Mouse (Mus musculus): ENCODE results near the gene Prkce. TPM values are rescaled to one million over a fixed set of nuclear protein-coding genes. Genes with fewer than 3 reads are reported as not detected.

Gene Prkce
- polyA plus RNA-seq, 1 experiment from 2014 or later = 7.4 TPM

DNA sequence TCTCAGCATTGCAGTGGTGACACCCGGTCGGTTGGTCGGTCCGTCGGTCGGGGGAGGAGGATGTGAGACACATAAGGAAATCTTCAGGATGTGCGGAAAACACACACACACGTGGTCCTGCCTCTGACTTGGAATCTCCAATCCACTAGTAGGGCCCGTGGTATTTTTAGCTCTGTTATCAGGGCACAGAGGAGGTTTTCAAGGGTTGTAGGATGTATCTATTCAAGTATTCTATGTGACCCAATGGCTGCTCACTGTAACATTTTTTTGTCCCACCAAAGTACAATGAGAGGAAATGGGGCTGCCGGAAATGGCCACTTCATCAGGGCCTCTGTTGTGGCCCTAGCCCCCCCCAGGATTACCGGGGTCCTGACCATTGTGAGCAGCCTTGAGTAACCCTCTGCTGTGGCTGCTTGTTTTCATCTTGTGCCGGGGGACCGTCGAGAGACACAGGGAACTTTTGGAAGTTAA lies 135.3 kb downstream of the Prkce start:
- Histone ChIP-seq H3K9me3 (ENCODE audit: control insufficient read depth, low read length) (no peaks in the 10 kb centered on the region), H3K4me3 (ENCODE audit: low read depth, low read length) (no peak overlapping the region), H3K4me1 (replicated peaks; ENCODE audit: control insufficient read depth, insufficient read depth, low read length) (no peaks in the 10 kb centered on the region), H3K9ac (ENCODE audit: low read depth, low read length) (no peak overlapping the region), H3K36me3 (ENCODE audit: control insufficient read depth, insufficient read depth, low read length) (no peaks in the 10 kb centered on the region), H3K27me3 (ENCODE audit: control insufficient read depth, insufficient read depth, low read length) (no peaks in the 10 kb centered on the region), H3K27ac (ENCODE audit: low read depth, low read length) (no peak overlapping the region), H3K4me2 (replicated peaks; ENCODE audit: low read depth, low read length) (no peak overlapping the region)
- ATAC-seq (ENCODE audit: low FRiP score) = no peak
- WGBS = 91% methylated on average over 14 of the region's 14 CpGs
- no peak for DNase-seq (ENCODE audit: low spot score)

DNA sequence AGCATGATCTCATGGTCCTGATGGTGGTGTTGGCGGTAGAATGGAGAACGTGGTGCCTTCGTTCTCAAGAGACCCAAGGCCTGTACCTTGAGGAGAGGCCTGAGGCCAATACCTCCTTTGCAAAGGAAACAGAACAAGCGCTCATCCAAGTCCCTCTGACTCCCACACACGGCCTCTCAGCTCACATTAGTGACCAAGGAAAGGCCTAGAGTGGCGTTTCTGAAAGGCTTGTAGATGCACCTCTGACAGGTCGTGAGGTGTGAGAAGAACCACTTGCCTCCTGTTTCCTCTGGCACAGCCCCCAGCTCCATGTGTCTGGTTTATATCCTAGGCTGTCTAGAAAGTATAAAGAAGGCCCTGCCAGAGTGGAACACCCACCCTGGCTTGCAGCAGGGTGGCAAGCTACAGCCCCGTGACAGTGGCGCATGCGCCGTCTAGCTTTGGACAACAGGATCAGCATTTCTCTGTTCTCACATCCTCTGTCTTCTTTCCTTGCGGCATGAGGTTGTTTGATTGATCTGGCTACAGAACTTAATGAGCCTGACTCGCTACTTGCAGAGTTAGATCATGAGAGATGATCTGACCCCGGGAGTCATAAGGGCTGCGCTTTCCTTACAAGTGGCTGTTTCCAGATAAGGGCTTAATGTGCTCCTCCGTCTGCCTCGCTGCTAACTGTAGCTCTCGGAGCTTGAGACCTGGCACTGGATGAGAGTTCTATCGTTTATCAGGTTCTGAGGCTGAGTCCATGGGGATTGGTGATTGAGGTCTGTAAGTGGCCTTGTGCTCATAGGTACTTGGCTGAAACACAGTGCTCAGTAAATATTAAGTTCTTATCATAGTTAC lies 136.0 kb downstream of the Prkce start:
- no peaks in the 10 kb centered on the region for H3K4me1 ChIP-seq (replicated peaks; ENCODE audit: control insufficient read depth, insufficient read depth, low read length)
- 85% methylated on average over 19 of the region's 19 CpGs for WGBS
- no peak overlapping the region for H3K4me2 ChIP-seq (replicated peaks; ENCODE audit: low read depth, low read length)
- H3K9ac ChIP-seq (ENCODE audit: low read depth, low read length) = no peak overlapping the region
- no peak overlapping the region for H3K4me3 ChIP-seq (ENCODE audit: low read depth, low read length)
- no peaks in the 10 kb centered on the region for H3K36me3 ChIP-seq (ENCODE audit: control insufficient read depth, insufficient read depth, low read length)
- H3K9me3 ChIP-seq (ENCODE audit: control insufficient read depth, low read length) = no peaks in the 10 kb centered on the region
- DNase-seq (ENCODE audit: low spot score) = no peak
- ATAC-seq (ENCODE audit: low FRiP score) = no peak
- no peaks in the 10 kb centered on the region for H3K27me3 ChIP-seq (ENCODE audit: control insufficient read depth, insufficient read depth, low read length)
- H3K27ac ChIP-seq (ENCODE audit: low read depth, low read length) = no peak overlapping the region

DNA sequence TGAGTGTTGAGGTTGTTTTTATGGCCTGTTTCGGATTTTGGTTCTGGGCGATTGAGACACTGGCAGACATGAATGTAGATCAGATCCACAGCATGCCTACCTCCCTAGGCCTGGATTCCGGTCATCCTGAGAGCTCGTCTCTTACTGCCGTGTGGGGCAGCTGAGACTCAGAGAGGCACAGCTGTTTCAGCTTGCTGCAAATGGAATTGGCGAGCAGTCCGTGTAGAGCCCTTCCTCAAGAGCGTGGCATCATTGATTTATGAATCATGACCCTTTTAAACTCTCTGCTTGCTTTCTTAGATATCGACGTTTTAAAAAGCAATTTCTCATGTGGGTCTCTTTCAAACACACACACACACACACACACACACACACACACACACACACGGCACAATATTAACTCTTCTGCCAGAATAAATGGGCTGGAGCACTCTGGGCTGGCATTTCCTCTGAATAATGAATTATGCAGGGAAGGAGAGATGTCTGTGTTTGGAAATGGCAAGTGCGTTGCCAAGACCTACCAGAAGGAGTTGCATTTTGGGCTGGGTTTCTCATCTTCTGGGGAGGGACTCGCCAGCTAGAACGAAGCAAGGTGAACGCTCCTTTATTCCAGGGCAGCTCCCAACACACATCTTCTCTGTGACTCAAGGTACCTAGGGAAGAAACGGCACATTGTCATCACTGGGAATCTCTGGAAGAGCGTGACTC lies 137.5 kb downstream of the Prkce start:
- H3K27me3 ChIP-seq (ENCODE audit: control insufficient read depth, insufficient read depth, low read length) = no peaks in the 10 kb centered on the region
- H3K27ac ChIP-seq (ENCODE audit: low read depth, low read length) = peak overlapping the region; percentile 27
- H3K4me2 ChIP-seq (replicated peaks; ENCODE audit: low read depth, low read length) = no peak overlapping the region
- H3K4me3 ChIP-seq (ENCODE audit: low read depth, low read length) = no peak overlapping the region
- no peaks in the 10 kb centered on the region for H3K4me1 ChIP-seq (replicated peaks; ENCODE audit: control insufficient read depth, insufficient read depth, low read length)
- no peaks in the 10 kb centered on the region for H3K9me3 ChIP-seq (ENCODE audit: control insufficient read depth, low read length)
- H3K36me3 ChIP-seq (ENCODE audit: control insufficient read depth, insufficient read depth, low read length) = no peaks in the 10 kb centered on the region
- DNase-seq (ENCODE audit: low spot score) = no peak
- no peak overlapping the region for H3K9ac ChIP-seq (ENCODE audit: low read depth, low read length)
- peak; percentile 59; the same call in 1 of the 2 replicates for ATAC-seq (ENCODE audit: low FRiP score)
- 74% methylated on average over 17 of the region's 17 CpGs for WGBS

DNA sequence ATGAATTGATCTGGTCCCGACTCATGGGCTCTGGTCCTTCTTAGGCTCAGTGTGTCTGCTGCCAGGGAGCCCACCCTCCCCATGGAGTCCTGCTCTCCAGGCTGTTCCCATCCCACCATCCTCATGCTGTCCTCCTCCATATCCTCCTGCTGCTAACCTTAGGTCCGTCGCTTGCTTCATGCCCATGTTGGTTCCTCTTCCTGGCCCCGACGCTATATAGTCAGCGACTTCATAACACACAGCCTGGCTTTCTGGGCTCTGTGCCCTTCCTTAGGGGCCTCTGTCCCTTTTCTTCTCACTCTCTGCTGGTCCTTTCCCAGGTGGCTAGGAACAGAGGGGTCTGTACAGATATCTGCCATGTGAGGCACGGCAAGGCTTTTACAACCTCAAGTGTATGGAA lies 138.6 kb downstream of the Prkce start:
- Histone ChIP-seq H3K36me3 (ENCODE audit: control insufficient read depth, insufficient read depth, low read length) (no peaks in the 10 kb centered on the region), H3K4me1 (replicated peaks; ENCODE audit: control insufficient read depth, insufficient read depth, low read length) (no peaks in the 10 kb centered on the region), H3K4me2 (replicated peaks; ENCODE audit: low read depth, low read length) (no peak overlapping the region), H3K9ac (ENCODE audit: low read depth, low read length) (no peak overlapping the region), H3K4me3 (ENCODE audit: low read depth, low read length) (no peak overlapping the region), H3K9me3 (ENCODE audit: control insufficient read depth, low read length) (no peaks in the 10 kb centered on the region), H3K27me3 (ENCODE audit: control insufficient read depth, insufficient read depth, low read length) (no peaks in the 10 kb centered on the region), H3K27ac (ENCODE audit: low read depth, low read length) (no peak overlapping the region)
- ATAC-seq (ENCODE audit: low FRiP score) (no peak), DNase-seq (ENCODE audit: low spot score) (no peak)
- 88% methylated on average over 7 of the region's 7 CpGs for WGBS

DNA sequence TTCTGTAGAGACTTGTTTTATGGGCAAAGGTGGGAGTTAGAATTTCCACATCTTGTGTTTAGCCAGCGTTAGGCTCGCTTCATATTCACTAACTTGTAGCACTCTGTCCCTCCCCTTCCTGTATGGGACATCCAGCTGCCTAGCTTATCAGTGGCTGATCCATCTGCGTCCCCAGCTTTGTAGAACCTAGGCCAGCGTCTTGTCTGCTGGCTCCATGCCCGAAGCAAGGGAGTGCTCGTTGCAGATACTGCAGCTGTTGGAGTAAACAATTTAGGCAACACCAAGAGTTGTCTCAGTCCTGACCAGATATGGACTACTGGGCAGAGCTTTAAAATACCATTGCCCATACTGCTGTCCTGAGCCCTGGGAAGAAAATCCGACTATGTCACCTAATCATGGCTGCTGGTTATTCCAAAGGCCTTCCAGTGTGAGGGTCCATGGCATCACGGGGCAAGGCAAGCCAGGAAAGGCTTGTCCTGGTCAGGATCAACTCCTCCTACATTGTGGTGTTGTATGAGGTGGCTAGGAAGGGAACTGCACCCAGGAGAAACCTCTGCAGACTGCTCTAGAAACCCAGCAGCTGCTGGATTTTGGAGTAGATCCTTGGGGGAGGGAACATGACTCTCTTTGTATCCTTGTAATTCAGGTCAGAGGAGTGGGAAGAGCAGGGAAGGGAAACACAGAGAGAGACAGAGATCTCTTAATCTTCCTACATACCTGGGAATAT lies 146.0 kb downstream of the Prkce start:
- H3K4me1 ChIP-seq (replicated peaks; ENCODE audit: control insufficient read depth, insufficient read depth, low read length) = no peaks in the 10 kb centered on the region
- no peaks in the 10 kb centered on the region for H3K36me3 ChIP-seq (ENCODE audit: control insufficient read depth, insufficient read depth, low read length)
- DNase-seq (ENCODE audit: low spot score) (no peak), ATAC-seq (ENCODE audit: low FRiP score) (no peak)
- no peak overlapping the region for H3K9ac ChIP-seq (ENCODE audit: low read depth, low read length)
- H3K9me3 ChIP-seq (ENCODE audit: control insufficient read depth, low read length) = no peaks in the 10 kb centered on the region
- H3K27me3 ChIP-seq (ENCODE audit: control insufficient read depth, insufficient read depth, low read length) = no peaks in the 10 kb centered on the region
- no peak overlapping the region for H3K4me3 ChIP-seq (ENCODE audit: low read depth, low read length)
- 85% methylated on average over 8 of the region's 8 CpGs for WGBS
- H3K27ac ChIP-seq (ENCODE audit: low read depth, low read length) = no peak overlapping the region
- H3K4me2 ChIP-seq (replicated peaks; ENCODE audit: low read depth, low read length) = no peak overlapping the region

DNA sequence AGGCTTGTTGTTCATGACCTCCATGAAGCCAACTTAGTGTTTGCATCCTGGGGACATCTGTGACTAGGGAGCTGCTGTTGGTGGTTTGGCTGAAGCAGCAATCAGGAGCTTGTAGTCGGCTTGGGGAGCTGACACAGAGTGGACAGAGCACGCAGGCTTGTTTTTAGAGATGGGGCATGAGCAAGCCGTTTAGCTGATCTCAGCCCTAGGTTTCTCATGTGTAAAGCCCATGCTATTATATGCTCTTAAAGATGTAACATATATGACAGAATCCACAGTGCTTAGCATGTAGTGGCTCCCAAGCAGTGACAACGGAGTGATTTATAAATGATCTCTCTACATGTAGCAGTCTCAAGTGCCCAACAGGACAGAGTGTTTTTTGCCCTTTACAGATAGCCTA lies 148.3 kb downstream of the Prkce start:
- no peak for ATAC-seq (ENCODE audit: low FRiP score)
- Histone ChIP-seq H3K27ac (ENCODE audit: low read depth, low read length) (no peak overlapping the region), H3K4me3 (ENCODE audit: low read depth, low read length) (no peak overlapping the region), H3K36me3 (ENCODE audit: control insufficient read depth, insufficient read depth, low read length) (no peaks in the 10 kb centered on the region), H3K4me2 (replicated peaks; ENCODE audit: low read depth, low read length) (no peak overlapping the region), H3K9ac (ENCODE audit: low read depth, low read length) (no peak overlapping the region), H3K4me1 (replicated peaks; ENCODE audit: control insufficient read depth, insufficient read depth, low read length) (no peaks in the 10 kb centered on the region), H3K27me3 (ENCODE audit: control insufficient read depth, insufficient read depth, low read length) (no peaks in the 10 kb centered on the region), H3K9me3 (ENCODE audit: control insufficient read depth, low read length) (no peaks in the 10 kb centered on the region)
- no peak for DNase-seq (ENCODE audit: low spot score)
- 96% methylated on average over 4 of the region's 4 CpGs for WGBS

DNA sequence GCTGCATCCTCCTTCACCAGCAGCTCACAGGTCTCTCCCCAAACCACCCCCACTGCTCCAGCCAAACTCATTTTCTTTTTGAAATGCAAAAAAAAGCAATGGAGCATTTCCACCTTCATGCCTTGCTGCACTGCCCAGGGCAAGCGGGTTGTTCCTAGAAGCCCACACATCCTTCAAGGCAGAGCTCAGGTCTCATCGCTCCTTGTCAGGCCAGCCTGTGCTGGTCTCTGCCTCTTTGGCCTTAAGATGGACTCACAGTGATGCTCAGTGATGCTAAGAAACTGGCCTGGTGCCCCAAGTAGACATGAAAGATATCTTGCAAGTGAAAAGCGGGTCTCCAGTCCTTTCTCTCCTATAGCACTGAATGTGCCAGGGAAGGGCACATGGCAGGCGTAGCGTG lies 149.2 kb downstream of the Prkce start:
- Histone ChIP-seq H3K4me2 (replicated peaks; ENCODE audit: low read depth, low read length) (no peak overlapping the region), H3K9ac (ENCODE audit: low read depth, low read length) (no peak overlapping the region), H3K4me1 (replicated peaks; ENCODE audit: control insufficient read depth, insufficient read depth, low read length) (no peaks in the 10 kb centered on the region), H3K9me3 (ENCODE audit: control insufficient read depth, low read length) (no peaks in the 10 kb centered on the region), H3K36me3 (ENCODE audit: control insufficient read depth, insufficient read depth, low read length) (no peaks in the 10 kb centered on the region), H3K27me3 (ENCODE audit: control insufficient read depth, insufficient read depth, low read length) (no peaks in the 10 kb centered on the region), H3K4me3 (ENCODE audit: low read depth, low read length) (no peak overlapping the region), H3K27ac (ENCODE audit: low read depth, low read length) (no peak overlapping the region)
- no peak for DNase-seq (ENCODE audit: low spot score)
- no peak for ATAC-seq (ENCODE audit: low FRiP score)
- WGBS = 91% methylated on average over 5 of the region's 5 CpGs

DNA sequence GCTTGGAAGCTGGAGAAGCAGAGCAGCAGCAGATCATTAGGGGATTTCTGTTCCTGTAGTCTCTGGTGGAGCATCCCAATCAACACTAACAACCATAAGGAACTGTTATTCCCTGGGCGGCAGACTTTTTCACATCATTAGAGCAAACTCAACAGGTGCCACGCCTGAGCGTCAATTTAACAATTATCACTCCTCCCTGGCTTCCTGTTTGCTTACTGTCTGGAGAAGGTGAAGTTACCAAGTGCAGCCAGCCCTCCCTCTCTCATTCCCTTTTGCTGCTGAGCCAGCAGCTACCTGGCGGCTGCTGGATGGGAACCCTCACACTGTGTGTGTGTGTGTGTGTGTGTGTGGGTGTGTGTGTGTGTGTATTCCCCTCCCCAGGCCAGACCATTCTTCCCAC lies 149.6 kb downstream of the Prkce start:
- no peak for ATAC-seq (ENCODE audit: low FRiP score)
- H3K4me3 ChIP-seq (ENCODE audit: low read depth, low read length) = no peak overlapping the region
- WGBS = 82% methylated on average over 4 of the region's 4 CpGs
- H3K9me3 ChIP-seq (ENCODE audit: control insufficient read depth, low read length) = no peaks in the 10 kb centered on the region
- no peak for DNase-seq (ENCODE audit: low spot score)
- no peaks in the 10 kb centered on the region for H3K27me3 ChIP-seq (ENCODE audit: control insufficient read depth, insufficient read depth, low read length)
- no peak overlapping the region for H3K4me2 ChIP-seq (replicated peaks; ENCODE audit: low read depth, low read length)
- H3K4me1 ChIP-seq (replicated peaks; ENCODE audit: control insufficient read depth, insufficient read depth, low read length) = no peaks in the 10 kb centered on the region
- no peak overlapping the region for H3K9ac ChIP-seq (ENCODE audit: low read depth, low read length)
- no peak overlapping the region for H3K27ac ChIP-seq (ENCODE audit: low read depth, low read length)
- H3K36me3 ChIP-seq (ENCODE audit: control insufficient read depth, insufficient read depth, low read length) = no peaks in the 10 kb centered on the region

All from hindbrain, embryonic 11.5 days (tissue).